Mouse (Mus musculus): ENCODE data around the gene Pofut2. TPM values are rescaled to one million over a fixed set of nuclear protein-coding genes. Genes with fewer than 3 reads are reported as not detected.
"Not testable (repeated sequence)": the region's sequence is repeated elsewhere in the genome, so short reads cannot be mapped to it uniquely, and the experiment has no call there.

Pofut2 gene
- polyA plus RNA-seq, 1 experiment from 2014 or later, result 132 TPM

DNA sequence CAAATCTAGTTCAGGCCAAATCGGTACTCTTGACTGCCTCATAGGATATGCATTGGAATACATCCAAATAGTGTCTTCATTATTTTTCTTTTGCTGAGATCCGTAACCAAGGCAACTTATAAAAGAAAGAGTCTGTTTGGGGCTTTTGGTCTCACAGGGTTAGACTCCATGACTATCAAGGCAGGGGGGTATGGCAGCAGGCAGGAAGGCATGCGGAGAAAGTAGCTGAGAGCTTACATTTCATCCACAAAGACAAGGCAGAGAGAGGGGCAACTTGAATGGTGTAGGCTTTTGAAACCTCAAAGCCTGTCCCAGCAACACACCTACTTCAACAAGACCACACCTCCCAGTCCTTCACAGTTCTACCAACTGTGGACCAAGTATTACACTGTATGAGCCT lies 3.3 kb upstream of the Pofut2 start:
- Histone ChIP-seq H3K27me3 (ENCODE audit: control insufficient read depth, insufficient read depth, low read depth, low read length) (no peaks in the 10 kb centered on the region), H3K4me2 (ENCODE audit: low read depth, low read length) (no peak overlapping the region), H3K9ac (ENCODE audit: low read length) (no peak overlapping the region), H3K4me3 (ENCODE audit: low read length) (no peak overlapping the region), H3K9me3 (ENCODE audit: control insufficient read depth, low read length) (no peaks in the 10 kb centered on the region), H3K36me3 (ENCODE audit: control insufficient read depth, insufficient read depth, low read length) (no peaks in the 10 kb centered on the region), H3K4me1 (replicated peaks; ENCODE audit: control insufficient read depth, insufficient read depth, low read length) (peaks cover 32% of the 10 kb centered on the region), H3K27ac (ENCODE audit: low read length) (no peak overlapping the region)
- WGBS, result 69% methylated on average over 3 of the region's 3 CpGs
- no peak for ATAC-seq (ENCODE audit: low read depth)

- no peak for ATAC-seq (ENCODE audit: low read depth)
- H3K27me3 ChIP-seq (ENCODE audit: control insufficient read depth, insufficient read depth, low read depth, low read length), result no peaks in the 10 kb centered on the region
- H3K4me2 ChIP-seq (ENCODE audit: low read depth, low read length), result peak overlapping the region; percentile 85
- H3K27ac ChIP-seq (ENCODE audit: low read length), result no peak overlapping the region
- H3K4me3 ChIP-seq (ENCODE audit: low read length), result peak overlapping the region; percentile 93
- H3K36me3 ChIP-seq (ENCODE audit: control insufficient read depth, insufficient read depth, low read length), result peaks cover 15% of the 10 kb centered on the region
- H3K4me1 ChIP-seq (replicated peaks; ENCODE audit: control insufficient read depth, insufficient read depth, low read length), result peaks cover 11% of the 10 kb centered on the region
- no peak overlapping the region for H3K9ac ChIP-seq (ENCODE audit: low read length)
- 51% methylated on average over 4 of the region's 4 CpGs for WGBS
- H3K9me3 ChIP-seq (ENCODE audit: control insufficient read depth, low read length), result no peaks in the 10 kb centered on the region
Observed at GRCm38 (mm10) chr10:77258041-77258590, 902 bp upstream of the Pofut2 start.

DNA sequence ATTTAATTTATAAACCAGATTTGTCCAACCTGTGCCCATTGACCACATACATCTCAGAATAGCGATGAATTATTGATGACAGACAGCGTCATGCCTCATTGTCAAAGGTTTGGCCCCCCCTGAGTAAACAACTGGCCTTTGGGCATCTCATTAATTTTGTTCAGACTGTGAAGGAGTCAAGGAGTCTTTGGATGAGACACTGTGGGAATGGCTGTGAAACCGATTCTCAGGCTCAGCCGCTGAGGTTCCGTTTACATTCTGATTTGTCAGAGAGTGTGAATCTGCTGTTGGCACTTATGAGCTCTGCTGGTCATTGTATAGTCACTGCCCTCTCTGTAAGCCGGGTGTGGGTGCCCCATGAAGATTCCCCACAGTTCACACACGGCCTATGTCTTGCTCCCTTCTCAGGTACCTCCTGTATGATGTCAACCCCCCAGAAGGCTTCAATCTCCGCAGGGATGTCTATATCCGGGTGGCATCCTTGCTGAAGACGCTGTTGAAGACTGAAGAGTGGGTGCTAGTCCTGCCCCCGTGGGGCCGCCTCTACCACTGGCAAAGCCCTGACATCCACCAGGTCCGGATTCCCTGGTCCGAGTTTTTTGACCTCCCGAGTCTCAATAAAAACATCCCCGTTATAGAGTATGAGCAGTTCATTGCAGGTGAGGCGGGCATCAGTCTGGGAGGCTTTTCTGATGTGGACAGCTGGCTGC lies 1.3 kb downstream of the Pofut2 start:
- Histone ChIP-seq H3K4me2 (ENCODE audit: low read depth, low read length) (peak overlapping the region; percentile 85), H3K9me3 (ENCODE audit: control insufficient read depth, low read length) (no peaks in the 10 kb centered on the region), H3K4me1 (replicated peaks; ENCODE audit: control insufficient read depth, insufficient read depth, low read length) (peaks cover 11% of the 10 kb centered on the region), H3K9ac (ENCODE audit: low read length) (peak overlapping the region; percentile 24; the same call in 1 of the 2 replicates), H3K4me3 (ENCODE audit: low read length) (peak overlapping the region; percentile 93), H3K36me3 (ENCODE audit: control insufficient read depth, insufficient read depth, low read length) (peaks cover 32% of the 10 kb centered on the region), H3K27ac (ENCODE audit: low read length) (no peak overlapping the region), H3K27me3 (ENCODE audit: control insufficient read depth, insufficient read depth, low read depth, low read length) (no peaks in the 10 kb centered on the region)
- WGBS, result 72% methylated on average over 17 of the region's 17 CpGs
- ATAC-seq (ENCODE audit: low read depth), result no peak

DNA sequence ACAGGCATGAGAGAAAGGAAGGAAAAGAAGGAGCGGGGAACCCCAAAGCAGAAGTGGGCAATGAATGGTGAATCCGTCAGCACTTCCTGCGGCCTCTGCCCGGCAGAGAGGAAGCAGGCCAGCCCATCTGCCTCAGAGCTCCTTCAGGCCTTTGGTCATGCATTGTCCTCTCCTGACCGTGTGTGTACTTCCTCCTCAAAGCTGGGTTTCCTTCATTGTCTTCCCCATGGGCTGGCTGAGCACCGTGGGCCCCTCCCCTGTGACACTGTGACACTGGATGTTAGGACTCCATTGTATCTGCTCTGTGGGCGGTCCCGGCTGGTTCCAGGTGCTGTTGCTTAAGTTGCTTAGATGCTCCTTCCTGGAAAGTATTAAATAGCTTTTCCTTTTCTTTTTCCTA lies 7.3 kb downstream of the Pofut2 start:
- Histone ChIP-seq H3K9me3 (ENCODE audit: control insufficient read depth, low read length) (no peaks in the 10 kb centered on the region), H3K36me3 (ENCODE audit: control insufficient read depth, insufficient read depth, low read length) (peaks cover 71% of the 10 kb centered on the region), H3K27ac (ENCODE audit: low read length) (no peak overlapping the region), H3K4me1 (replicated peaks; ENCODE audit: control insufficient read depth, insufficient read depth, low read length) (no peaks in the 10 kb centered on the region), H3K9ac (ENCODE audit: low read length) (no peak overlapping the region), H3K4me2 (ENCODE audit: low read depth, low read length) (no peak overlapping the region), H3K4me3 (ENCODE audit: low read length) (no peak overlapping the region), H3K27me3 (ENCODE audit: control insufficient read depth, insufficient read depth, low read depth, low read length) (no peaks in the 10 kb centered on the region)
- WGBS, result 65% methylated on average over 8 of the region's 8 CpGs
- peak; percentile 66 for ATAC-seq (ENCODE audit: low read depth)

- Histone ChIP-seq H3K36me3 (ENCODE audit: control insufficient read depth, insufficient read depth, low read length) (peaks cover 63% of the 10 kb centered on the region), H3K4me1 (replicated peaks; ENCODE audit: control insufficient read depth, insufficient read depth, low read length) (no peaks in the 10 kb centered on the region), H3K27ac (ENCODE audit: low read length) (no peak overlapping the region), H3K4me2 (ENCODE audit: low read depth, low read length) (no peak overlapping the region), H3K27me3 (ENCODE audit: control insufficient read depth, insufficient read depth, low read depth, low read length) (no peaks in the 10 kb centered on the region), H3K9me3 (ENCODE audit: control insufficient read depth, low read length) (no peaks in the 10 kb centered on the region), H3K9ac (ENCODE audit: low read length) (no peak overlapping the region), H3K4me3 (ENCODE audit: low read length) (no peak overlapping the region)
- 81% methylated on average over 14 of the region's 14 CpGs for WGBS
- ATAC-seq (ENCODE audit: low read depth), result no peak
Observed at GRCm38 (mm10) chr10:77267027-77267426, 8.0 kb downstream of the Pofut2 start.

DNA sequence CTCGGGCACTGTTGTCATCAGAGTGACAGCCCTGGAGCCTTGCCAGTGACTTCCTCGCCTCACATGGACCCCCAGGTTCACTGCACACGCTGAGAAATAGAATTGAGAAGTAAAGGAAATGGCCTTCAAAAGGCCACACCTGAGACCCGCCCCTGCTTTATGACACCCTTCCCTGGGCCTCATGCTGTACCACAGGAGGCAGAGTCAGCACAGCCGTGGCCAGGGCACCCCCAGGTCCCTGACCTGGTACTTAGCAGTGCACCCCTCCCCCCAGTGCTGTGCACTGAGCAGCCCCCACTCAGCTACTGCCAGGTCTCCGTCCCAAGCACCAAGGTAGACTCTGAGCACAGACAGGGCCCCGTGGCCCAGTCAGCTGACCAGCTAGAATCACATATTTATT lies 10.1 kb downstream of the Pofut2 start:
- WGBS, result 74% methylated on average over 7 of the region's 7 CpGs
- ATAC-seq (ENCODE audit: low read depth), result no peak
- Histone ChIP-seq H3K27me3 (ENCODE audit: control insufficient read depth, insufficient read depth, low read depth, low read length) (no peaks in the 10 kb centered on the region), H3K9me3 (ENCODE audit: control insufficient read depth, low read length) (no peaks in the 10 kb centered on the region), H3K4me1 (replicated peaks; ENCODE audit: control insufficient read depth, insufficient read depth, low read length) (no peaks in the 10 kb centered on the region), H3K27ac (ENCODE audit: low read length) (no peak overlapping the region), H3K36me3 (ENCODE audit: control insufficient read depth, insufficient read depth, low read length) (peaks cover 49% of the 10 kb centered on the region), H3K9ac (ENCODE audit: low read length) (no peak overlapping the region), H3K4me3 (ENCODE audit: low read length) (no peak overlapping the region), H3K4me2 (ENCODE audit: low read depth, low read length) (no peak overlapping the region)

GRCm38 (mm10) chr10:77272980-77273730 lies 14.1 kb downstream of the Pofut2 start:
- no peak for ATAC-seq (ENCODE audit: low read depth)
- Histone ChIP-seq H3K4me2 (ENCODE audit: low read depth, low read length) (no peak overlapping the region), H3K27ac (ENCODE audit: low read length) (no peak overlapping the region), H3K9ac (ENCODE audit: low read length) (no peak overlapping the region), H3K4me1 (replicated peaks; ENCODE audit: control insufficient read depth, insufficient read depth, low read length) (no peaks in the 10 kb centered on the region), H3K36me3 (ENCODE audit: control insufficient read depth, insufficient read depth, low read length) (peaks cover 21% of the 10 kb centered on the region), H3K27me3 (ENCODE audit: control insufficient read depth, insufficient read depth, low read depth, low read length) (no peaks in the 10 kb centered on the region), H3K4me3 (ENCODE audit: low read length) (no peak overlapping the region), H3K9me3 (ENCODE audit: control insufficient read depth, low read length) (no peaks in the 10 kb centered on the region)
- WGBS, result 53% methylated on average over 11 of the region's 11 CpGs

GRCm38 (mm10) chr10:77273798-77274197 lies 14.8 kb downstream of the Pofut2 start:
- no peaks in the 10 kb centered on the region for H3K4me1 ChIP-seq (replicated peaks; ENCODE audit: control insufficient read depth, insufficient read depth, low read length)
- H3K9ac ChIP-seq (ENCODE audit: low read length), result no peak overlapping the region
- no peaks in the 10 kb centered on the region for H3K27me3 ChIP-seq (ENCODE audit: control insufficient read depth, insufficient read depth, low read depth, low read length)
- no peak overlapping the region for H3K4me3 ChIP-seq (ENCODE audit: low read length)
- peaks cover 14% of the 10 kb centered on the region for H3K36me3 ChIP-seq (ENCODE audit: control insufficient read depth, insufficient read depth, low read length)
- no peak overlapping the region for H3K4me2 ChIP-seq (ENCODE audit: low read depth, low read length)
- H3K27ac ChIP-seq (ENCODE audit: low read length), result no peak overlapping the region
- no peaks in the 10 kb centered on the region for H3K9me3 ChIP-seq (ENCODE audit: control insufficient read depth, low read length)
- no peak for ATAC-seq (ENCODE audit: low read depth)

- H3K4me1 ChIP-seq (replicated peaks; ENCODE audit: control insufficient read depth, insufficient read depth, low read length), result peaks cover 17% of the 10 kb centered on the region; the same call in 1 of the 2 replicates
- not testable (repeated sequence) for H3K27me3 ChIP-seq (ENCODE audit: control insufficient read depth, insufficient read depth, low read depth, low read length); H3K36me3 ChIP-seq (ENCODE audit: control insufficient read depth, insufficient read depth, low read length); H3K9ac ChIP-seq (ENCODE audit: low read length); H3K27ac ChIP-seq (ENCODE audit: low read length); H3K4me2 ChIP-seq (ENCODE audit: low read depth, low read length); ATAC-seq (ENCODE audit: low read depth); H3K9me3 ChIP-seq (ENCODE audit: control insufficient read depth, low read length); H3K4me3 ChIP-seq (ENCODE audit: low read length)
- 88% methylated on average over 1 of the region's 1 CpGs for WGBS
Observed at GRCm38 (mm10) chr10:77282085-77282484, 23.1 kb downstream of the Pofut2 start.
